Mouse (Mus musculus) CH12.LX (cell line): Measurements from ENCODE around the gene Ccdc18. TPM values are rescaled to one million over a fixed set of nuclear protein-coding genes. Genes with fewer than 3 reads are reported as not detected.

Experiments
- DNase-seq: peaks from one replicate; pipeline ENCODE4 v3.0.0-alpha.2; 2013; ENCODE audit errors: extremely low read depth
- H3K27ac ChIP-seq: 2 replicates; pipeline ENCODE4 v1.5.1; 2012; ENCODE audit warnings: low read depth, mild to moderate bottlenecking, control low read depth, moderate library complexity; ENCODE audit not compliant: insufficient read depth
- H3K27me3 ChIP-seq: replicated peaks from 2 replicates; pipeline ENCODE3; 2012; ENCODE audit warnings: inconsistent platforms
- H3K36me3 ChIP-seq, 2 experiments: replicated peaks in 1 of 2; 2 replicates each; pipeline versions ENCODE3 to v1.6.1; 2012; ENCODE audit warnings: inconsistent platforms in 1 of 2, low read length in 1 of 2, mild to moderate bottlenecking in 1 of 2, mixed read lengths in 1 of 2, moderate library complexity in 1 of 2; ENCODE audit not compliant: control insufficient read depth in 1 of 2, insufficient read depth in 1 of 2
- H3K4me1 ChIP-seq, 2 experiments: 2 replicates each; pipeline ENCODE4 v1.6.1; 2012; ENCODE audit warnings: inconsistent platforms in 1 of 2, moderate library complexity in 1 of 2; ENCODE audit not compliant: insufficient read depth in 2 of 2, control insufficient read depth in 1 of 2
- H3K4me2 ChIP-seq: 2 replicates; pipeline ENCODE4 v1.6.1; 2012; ENCODE audit warnings: low read depth, mild to moderate bottlenecking, control low read depth; ENCODE audit not compliant: poor library complexity, insufficient read depth, severe bottlenecking
- H3K4me3 ChIP-seq, 3 experiments: fragments of 150-350 bp in 1 of 3; sonication (generic) in 1 of 3; replicated peaks in 1 of 3; 2 replicates each; pipeline versions ENCODE3 to v1.5.1; 2011 to 2012; ENCODE audit warnings: low read depth in 2 of 3, low read length in 2 of 3, mild to moderate bottlenecking in 2 of 3, moderate library complexity in 2 of 3, control low read depth in 1 of 3, improper control_type of control experiment in 1 of 3, inconsistent platforms in 1 of 3, mixed read lengths in 1 of 3; ENCODE audit not compliant: poor library complexity in 1 of 3
- H3K79me2 ChIP-seq: replicated peaks from 2 replicates; pipeline ENCODE4 v1.6.1; 2012; ENCODE audit warnings: mild to moderate bottlenecking, moderate library complexity; ENCODE audit not compliant: control insufficient read depth, poor library complexity, insufficient read depth, severe bottlenecking; ENCODE audit errors: extremely low read depth
- H3K9ac ChIP-seq: 2 replicates; pipeline ENCODE4 v1.6.1; 2012; ENCODE audit warnings: low read depth, mild to moderate bottlenecking, control low read depth, moderate library complexity; ENCODE audit not compliant: insufficient read depth
- H3K9me3 ChIP-seq: replicated peaks from 2 replicates; pipeline ENCODE3; 2012; ENCODE audit warnings: low read length, inconsistent platforms, mixed read lengths
- CHD1 ChIP-seq: IDR thresholded peaks from 2 replicates; pipeline ENCODE4 v1.6.1; 2012; ENCODE audit warnings: low read depth, low read length, improper control_type of control experiment, inconsistent platforms
- CHD2 ChIP-seq: IDR thresholded peaks from 2 replicates; pipeline ENCODE4 v1.6.1; 2011; ENCODE audit warnings: low read length, improper control_type of control experiment
- CTCF ChIP-seq, 2 experiments: IDR thresholded peaks in 1 of 2; conservative IDR thresholded peaks in 1 of 2; 2 replicates each; pipeline ENCODE4 v1.5.1; 2011 to 2012; ENCODE audit warnings: low read depth in 2 of 2, low read length in 2 of 2, improper control_type of control experiment in 1 of 2, inconsistent platforms in 1 of 2, mild to moderate bottlenecking in 1 of 2, moderate library complexity in 1 of 2
- E2F4 ChIP-seq: IDR thresholded peaks from 2 replicates; pipeline ENCODE4 v1.6.1; 2011; ENCODE audit warnings: low read depth, low read length, improper control_type of control experiment; ENCODE audit not compliant: insufficient replicate concordance
- ELF1 ChIP-seq: IDR thresholded peaks from 2 replicates; pipeline ENCODE4 v1.6.1; 2014; ENCODE audit warnings: low read depth, mild to moderate bottlenecking, inconsistent platforms, low read length, improper control_type of control experiment
- EP300 ChIP-seq: IDR thresholded peaks from 2 replicates; pipeline ENCODE4 v1.6.1; 2011; ENCODE audit warnings: low read length, improper control_type of control experiment
- MAX ChIP-seq: IDR thresholded peaks from 2 replicates; pipeline ENCODE4 v1.6.1; 2011; ENCODE audit warnings: low read length, improper control_type of control experiment
- MAZ ChIP-seq: IDR thresholded peaks from 2 replicates; pipeline ENCODE4 v1.6.1; 2012; ENCODE audit warnings: low read depth, mild to moderate bottlenecking, inconsistent platforms, low read length, improper control_type of control experiment, moderate library complexity
- MEF2A ChIP-seq: IDR thresholded peaks from 2 replicates; pipeline ENCODE4 v1.6.1; 2014; ENCODE audit warnings: low read depth, mild to moderate bottlenecking, inconsistent platforms, low read length, improper control_type of control experiment, borderline replicate concordance
- MYC ChIP-seq: IDR thresholded peaks from 2 replicates; pipeline ENCODE4 v1.6.1; 2011; ENCODE audit warnings: low read depth, mild to moderate bottlenecking, improper control_type of control experiment, low read length
- NELFE ChIP-seq: IDR thresholded peaks from 2 replicates; pipeline ENCODE4 v1.6.1; 2011; ENCODE audit warnings: low read depth, low read length, improper control_type of control experiment
- NRF1 ChIP-seq: IDR thresholded peaks from 2 replicates; pipeline ENCODE4 v1.6.1; 2014; ENCODE audit warnings: low read depth, mild to moderate bottlenecking, inconsistent platforms, low read length, improper control_type of control experiment, moderate library complexity
- TBP ChIP-seq: conservative IDR thresholded peaks from 2 replicates; pipeline ENCODE4 v1.6.1; 2011; ENCODE audit warnings: low read depth, low read length, improper control_type of control experiment
- UBTF ChIP-seq: IDR thresholded peaks from 2 replicates; pipeline ENCODE4 v1.6.1; 2012; ENCODE audit warnings: low read depth, mild to moderate bottlenecking, inconsistent platforms, low read length, improper control_type of control experiment, moderate library complexity
- USF1 ChIP-seq: IDR thresholded peaks from 2 replicates; pipeline ENCODE4 v1.6.1; 2014; ENCODE audit warnings: low read depth, mild to moderate bottlenecking, inconsistent platforms, low read length, improper control_type of control experiment
- USF2 ChIP-seq: conservative IDR thresholded peaks from 2 replicates; pipeline ENCODE4 v1.6.1; 2011; ENCODE audit warnings: low read depth, low read length, improper control_type of control experiment
- ZKSCAN1 ChIP-seq: IDR thresholded peaks from 2 replicates; pipeline ENCODE4 v1.6.1; 2012; ENCODE audit warnings: low read depth, inconsistent platforms, low read length, improper control_type of control experiment, borderline replicate concordance
- ZNF384 ChIP-seq: IDR thresholded peaks from 2 replicates; pipeline ENCODE4 v1.6.1; 2012; ENCODE audit warnings: low read depth, low read length, improper control_type of control experiment, inconsistent platforms
- dilution Hi-C: fragments of 300-500 bp; cut with MboI; formaldehyde crosslinking; loops from 2 replicates; pipeline ENCODE4 v1.14.3; 2020; ENCODE audit warnings: low sequenced_read_pairs; ENCODE audit not compliant: extremely low pct_unique_long_range_greater_than_20kb, extremely low pct_ligation_motif_present
- in situ Hi-C: fragments of 300-500 bp; cut with MboI; formaldehyde crosslinking; loops from 3 replicates; pipeline ENCODE4 v1.14.3; 2019; ENCODE audit warnings: low sequenced_read_pairs, low pct_ligation_motif_present, low pct_unique_long_range_greater_than_20kb, mixed read lengths
- polyA plus RNA-seq: library from polyadenylated mRNA; unstranded; fragments of >175 nt; gene quantifications from 2 replicates; pipeline ENCODE4 v1.2.1, GENCODE M21; 2012; ENCODE audit warnings: low read depth; ENCODE audit not compliant: insufficient read length
- total RNA-seq, 2 experiments: library from RNA; depleted of rRNA; stranded (reverse); fragments of 300-350 nt in 1 of 2; fragments of >200 nt in 1 of 2; gene quantifications; 2 replicates each; pipeline ENCODE4 v1.2.3; 2012 to 2014

Gene Ccdc18
- total and polyA plus RNA-seq, 3 experiments = 2.7 to 4.7 (median 3.9) TPM

DNA sequence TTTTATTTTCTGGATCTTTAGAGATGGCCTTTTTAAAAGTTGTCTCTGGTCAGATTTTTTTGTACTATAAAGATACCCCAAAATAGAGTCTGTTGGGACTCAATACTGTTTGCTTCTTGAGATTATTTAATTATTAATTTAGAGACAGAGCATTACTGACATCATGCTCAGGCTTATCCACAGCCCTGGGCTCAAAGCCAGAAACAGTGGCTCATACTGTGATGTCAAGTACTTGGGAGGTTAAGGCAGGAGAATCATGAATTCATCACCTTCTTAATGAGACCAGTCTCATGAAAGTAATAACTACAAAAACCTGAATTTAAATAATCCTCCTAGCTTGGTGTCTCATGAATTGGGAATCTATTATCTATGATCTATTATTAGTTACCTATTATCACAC is 32.5 kb upstream of the Ccdc18 start (continued):
- TF ChIP-seq ELF1 = no peak
- TF ChIP-seq MAX = no peak
- no peak for TF ChIP-seq USF2
- no peak for TF ChIP-seq NRF1
- TF ChIP-seq ZKSCAN1 = no peak
- TF ChIP-seq MEF2A = no peak
- TF ChIP-seq, all 38 proteins: peak for 0

DNA sequence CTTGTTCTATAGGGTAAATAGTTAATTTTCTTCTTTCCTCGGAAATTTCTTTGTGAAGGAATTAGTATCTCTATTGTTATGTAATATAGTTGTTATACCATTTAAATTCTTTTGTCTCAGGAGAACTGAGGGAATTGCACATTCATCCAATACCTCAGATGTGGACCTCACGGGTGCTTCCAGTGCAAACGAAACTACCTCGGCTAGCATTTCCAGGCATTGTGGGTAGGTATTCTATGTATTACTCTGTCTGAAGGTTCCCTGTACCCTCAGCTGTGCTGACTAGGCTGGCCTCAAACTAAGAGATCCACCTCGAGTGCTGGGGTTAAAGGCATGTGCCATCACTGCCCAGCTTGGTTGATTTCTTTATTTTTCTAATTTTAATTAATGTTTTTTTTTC is 28.4 kb upstream of the Ccdc18 start:
- TF ChIP-seq TBP (no peak), CHD1 (no peak), E2F4 (no peak), USF1 (no peak), MAZ (no peak), ZNF384 (no peak), MEF2A (no peak), CHD2 (no peak)
- TF ChIP-seq, all 38 proteins: peak for 0
- dilution Hi-C loops = no loop called here
- Histone ChIP-seq H3K36me3 (peaks cover 21 to 61% of the 10 kb centered on the region in 2 experiments), H3K79me2 (no peaks in the 10 kb centered on the region), H3K4me1 (no peaks in the 10 kb centered on the region), H3K27ac (no peak overlapping the region), H3K9ac (no peak overlapping the region), H3K4me2 (no peak overlapping the region), H3K9me3 (no peaks in the 10 kb centered on the region), H3K27me3 (no peaks in the 10 kb centered on the region), H3K4me3 (no peak overlapping the region)
- DNase-seq = no peak
- in situ Hi-C loops = no loop called here

DNA sequence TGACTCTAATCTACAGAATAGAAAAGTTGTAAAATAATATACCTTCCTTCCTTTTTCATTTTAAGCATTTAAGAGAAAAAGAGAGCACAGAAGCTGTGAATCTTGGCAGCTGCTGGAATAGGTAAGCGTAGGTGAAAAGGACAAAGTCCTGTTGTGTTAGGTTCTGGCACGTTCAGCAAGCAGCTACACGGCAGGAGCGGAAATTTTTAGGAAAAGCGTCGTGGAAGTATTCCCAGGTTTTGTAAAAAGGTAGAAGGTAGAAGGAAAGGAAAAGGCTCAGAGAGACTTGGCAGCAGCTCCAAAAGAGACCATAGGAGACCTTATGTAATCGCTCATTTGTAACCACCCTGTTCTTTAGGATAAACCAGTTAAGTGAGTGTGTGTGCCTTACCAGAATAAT is 23.3 kb upstream of the Ccdc18 start:
- Histone ChIP-seq H3K27me3 (no peaks in the 10 kb centered on the region), H3K4me2 (no peak overlapping the region), H3K4me3 (no peak overlapping the region), H3K9ac (no peak overlapping the region), H3K79me2 (no peaks in the 10 kb centered on the region; the same call in 1 of the 2 replicates), H3K27ac (no peak overlapping the region), H3K4me1 (no peaks in the 10 kb centered on the region), H3K9me3 (no peaks in the 10 kb centered on the region), H3K36me3 (peaks cover 13 to 32% of the 10 kb centered on the region in 2 experiments)
- DNase-seq = no peak
- in situ Hi-C loops = no loop called here
- dilution Hi-C loops = no loop called here
- no peak for TF ChIP-seq ELF1
- no peak for TF ChIP-seq MEF2A
- no peak for TF ChIP-seq MAZ
- TF ChIP-seq UBTF = no peak
- TF ChIP-seq MYC = no peak
- no peak for TF ChIP-seq NELFE
- no peak for TF ChIP-seq CHD1
- TF ChIP-seq EP300 = no peak
- no peak for TF ChIP-seq CTCF (conservative IDR thresholded peaks at IDR 0.05 in 1 of 2, IDR thresholded peaks at IDR 0.05 in 1 of 2; ENCODE audit: low read depth in 2 of 2, low read length in 2 of 2)
